Mouse (Mus musculus): ENCODE results near the gene 9230102O04Rik. TPM values are rescaled to one million over a fixed set of nuclear protein-coding genes. Genes with fewer than 3 reads are reported as not detected.

The 9230102O04Rik gene
- polyA plus RNA-seq, 1 experiment from 2014 or later = 7.2 TPM

DNA sequence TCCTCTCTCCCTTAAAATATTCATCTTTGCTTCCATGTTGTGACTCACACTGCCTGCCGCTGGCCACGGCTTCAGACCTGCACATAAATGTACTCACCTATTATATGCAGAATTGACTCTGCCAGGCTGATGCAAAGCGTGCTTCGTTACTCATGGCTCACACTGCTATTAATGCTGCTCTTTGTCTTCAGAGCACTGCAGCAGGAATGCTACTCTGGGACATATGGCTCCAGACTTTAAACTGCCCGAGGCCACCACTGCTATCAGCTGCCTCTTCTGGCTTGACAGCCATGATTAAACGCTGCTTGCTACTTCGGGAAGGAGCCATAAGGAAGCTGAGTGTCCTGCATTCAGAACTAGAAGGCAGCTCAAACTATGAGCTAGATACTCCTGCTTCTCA, 54.1 kb downstream of the 9230102O04Rik start:
- Histone ChIP-seq H3K4me1 (ENCODE audit: insufficient read depth, low read length) (no peaks in the 10 kb centered on the region), H3K27me3 (ENCODE audit: insufficient read depth, low read length) (no peaks in the 10 kb centered on the region), H3K4me3 (ENCODE audit: low read length) (no peak overlapping the region), H3K9ac (replicated peaks; ENCODE audit: low read length) (no peak overlapping the region), H3K9me3 (ENCODE audit: low read length) (no peaks in the 10 kb centered on the region), H3K36me3 (ENCODE audit: insufficient read depth, low read length) (no peaks in the 10 kb centered on the region), H3K27ac (ENCODE audit: low read length) (no peak overlapping the region), H3K4me2 (replicated peaks; ENCODE audit: low read depth, low read length) (no peak overlapping the region)
- ATAC-seq (ENCODE audit: low FRiP score, low TSS enrichment) = no peak
- 45% methylated on average over 7 of the region's 7 CpGs for WGBS

DNA sequence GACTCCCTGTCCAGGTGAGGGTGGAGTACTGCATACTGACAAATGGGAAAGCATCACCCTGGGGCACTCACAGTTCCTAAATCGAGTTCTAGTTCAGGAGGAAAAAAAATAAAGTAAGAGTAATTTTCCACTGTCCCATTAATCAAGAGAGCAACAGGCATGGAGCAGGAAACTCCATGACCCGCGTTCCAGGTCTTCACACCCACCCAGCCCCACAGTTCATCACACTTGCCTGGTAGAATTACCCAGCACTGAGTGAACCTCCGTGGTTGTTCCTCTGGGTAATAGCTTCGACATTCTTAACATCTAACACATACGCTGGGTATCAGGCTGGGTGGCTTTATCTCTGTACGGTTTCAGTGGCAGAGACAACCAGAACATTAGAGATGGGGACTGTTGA, 55.6 kb downstream of the 9230102O04Rik start:
- Histone ChIP-seq H3K4me2 (replicated peaks; ENCODE audit: low read depth, low read length) (no peak overlapping the region), H3K36me3 (ENCODE audit: insufficient read depth, low read length) (no peaks in the 10 kb centered on the region), H3K27ac (ENCODE audit: low read length) (no peak overlapping the region), H3K27me3 (ENCODE audit: insufficient read depth, low read length) (no peaks in the 10 kb centered on the region), H3K4me3 (ENCODE audit: low read length) (no peak overlapping the region), H3K4me1 (ENCODE audit: insufficient read depth, low read length) (no peaks in the 10 kb centered on the region), H3K9me3 (ENCODE audit: low read length) (no peaks in the 10 kb centered on the region), H3K9ac (replicated peaks; ENCODE audit: low read length) (no peak overlapping the region)
- ATAC-seq (ENCODE audit: low FRiP score, low TSS enrichment) = peak; percentile 49; the same call in 1 of the 2 replicates
- 23% methylated on average over 7 of the region's 7 CpGs for WGBS

Other genes starting within 250 kb of the 9230102O04Rik start
- gene 4930412O13Rik, start 8.3 kb downstream of the 9230102O04Rik start, polyA plus RNA-seq (2015; fragmentation: Nextera tagmentation; extraction: Ambion mirVana) = 2.8 and 3.2 TPM in 2 replicates
- gene Gata3, start 494 bp upstream of the 9230102O04Rik start, polyA plus RNA-seq (2015; fragmentation: Nextera tagmentation; extraction: Ambion mirVana) = 103 and 117 TPM in 2 replicates
- gene Taf3, start 159.1 kb upstream of the 9230102O04Rik start, polyA plus RNA-seq (2015; fragmentation: Nextera tagmentation; extraction: Ambion mirVana) = 15.4 and 17.7 TPM in 2 replicates
- 689 and 740 TPM in 2 replicates for gene Atp5c1, start 191.0 kb upstream of the 9230102O04Rik start, polyA plus RNA-seq (2015; fragmentation: Nextera tagmentation; extraction: Ambion mirVana)
- gene Kin, start 191.1 kb upstream of the 9230102O04Rik start, polyA plus RNA-seq (2015; fragmentation: Nextera tagmentation; extraction: Ambion mirVana) = 28.5 and 33.0 TPM in 2 replicates
- gene Itih2, start 241.9 kb upstream of the 9230102O04Rik start, polyA plus RNA-seq (2015; fragmentation: Nextera tagmentation; extraction: Ambion mirVana) = 1.5 and 2.0 TPM in 2 replicates